Mouse (Mus musculus) spleen, postnatal 36 days (tissue): ENCODE measurements at regions not wholly inside any gene's neighbourhood (a gene's known extent, or its start where the extent isn't known, plus 50 kb on each side); places are given as distances from the start of the nearest gene placed in this dataset.

ENCODE experiments used
- DNase-seq, 2 experiments: peaks; one replicate each; pipeline ENCODE4 v3.0.0; 2022; ENCODE audit warnings: low spot score in 2 of 2, mixed read lengths in 1 of 2

- DNase-seq: no peak
Measured at GRCm38 (mm10) chr8:115626396-115627136, 81.0 kb downstream of the Maf start.

- DNase-seq: no peak
Measured at GRCm38 (mm10) chr8:115625072-115625471, 82.5 kb downstream of the Maf start.

DNA sequence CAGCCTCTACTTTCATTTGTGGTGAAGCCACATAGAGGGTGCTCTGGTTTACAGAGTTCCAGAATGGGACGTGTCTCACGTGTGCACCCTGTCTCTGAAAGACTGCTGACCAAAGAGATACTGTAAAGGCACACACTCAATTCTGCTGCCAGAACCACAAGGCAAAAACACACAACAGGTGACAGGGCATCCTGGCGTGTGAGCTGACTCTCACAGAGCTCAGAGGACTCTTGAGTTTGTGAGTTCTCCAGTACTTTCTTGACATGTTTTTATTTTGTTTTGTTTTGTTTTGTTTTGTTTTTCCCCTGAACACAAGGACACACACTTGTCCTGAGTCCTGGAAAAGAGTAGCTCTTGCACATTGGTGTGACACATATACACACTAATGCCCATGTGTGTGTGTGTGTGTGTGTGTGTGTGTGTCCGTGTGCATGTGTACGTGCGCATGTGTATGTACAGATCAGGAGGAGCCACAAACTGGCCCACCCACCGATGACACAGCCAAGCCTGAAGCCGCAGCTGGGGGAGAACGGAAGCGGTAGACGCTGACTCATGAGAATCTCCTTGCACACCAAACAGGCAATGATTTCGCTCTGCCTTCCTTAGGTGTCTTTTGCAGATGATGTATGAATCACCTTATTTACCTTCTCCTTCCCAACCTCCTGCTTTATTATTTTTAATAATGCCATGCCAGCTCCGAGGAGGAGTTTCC is 89.4 kb downstream of the Maf start:
- DNase-seq: peak; percentile 20 to 28

- no peak for DNase-seq
Measured at GRCm38 (mm10) chr8:115616871-115617605, 90.6 kb downstream of the Maf start.

DNA sequence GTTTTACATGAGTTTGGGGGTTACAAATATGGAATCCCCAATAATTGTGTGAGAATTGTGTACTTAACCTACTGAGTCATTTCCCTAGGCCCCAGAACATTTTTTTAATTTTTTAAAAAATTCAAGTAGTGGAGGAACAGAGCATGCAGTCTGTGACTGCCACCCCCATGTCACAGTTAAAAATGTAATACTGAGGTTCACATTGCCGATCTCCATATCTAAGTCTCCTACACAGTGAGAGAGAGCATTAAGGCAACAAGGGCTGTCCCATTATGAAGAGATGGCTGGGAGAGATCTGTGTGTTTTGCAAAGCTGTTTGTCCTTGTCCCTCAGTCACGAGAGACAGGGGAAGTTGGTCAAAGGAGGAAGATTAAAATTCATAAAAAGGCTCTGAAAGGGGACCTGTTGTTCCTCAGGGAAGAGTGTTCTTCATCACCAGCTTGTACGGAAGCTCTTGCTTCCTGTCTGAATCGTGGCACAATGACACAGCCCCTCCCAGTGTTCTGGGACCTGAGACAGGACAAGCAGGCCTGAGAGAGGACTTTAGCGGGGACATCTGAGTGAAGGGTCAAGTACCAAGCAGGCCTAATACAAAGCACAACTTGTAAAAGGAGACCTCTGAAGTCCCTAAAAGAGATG is 93.5 kb downstream of the Maf start:
- DNase-seq: peak in 1 of 2 experiments; percentile 19

- peak in 1 of 2 experiments; percentile 12 for DNase-seq
Measured at GRCm38 (mm10) chr8:115612119-115612518, 95.5 kb downstream of the Maf start.

DNA sequence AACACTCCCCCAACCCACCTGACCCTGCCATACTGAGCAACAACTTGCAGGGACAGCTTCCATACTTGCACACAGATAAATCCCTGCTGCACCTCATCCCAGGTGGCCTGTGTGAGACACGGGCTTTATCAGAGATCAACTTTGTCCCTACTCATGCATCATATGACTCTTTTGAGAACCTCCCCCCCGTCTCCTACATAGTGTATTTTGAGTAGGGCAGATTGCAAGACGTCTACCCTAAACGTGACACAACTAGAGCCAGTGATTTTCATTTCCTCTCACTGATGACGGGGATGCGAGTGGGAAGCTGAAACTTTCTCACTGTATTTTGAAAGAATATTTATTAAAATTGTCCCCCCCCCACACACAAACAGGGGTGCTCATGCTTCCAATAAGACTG is 107.8 kb downstream of the Maf start:
- DNase-seq: no peak

GRCm38 (mm10) chr8:115597226-115597953 is 110.2 kb downstream of the Maf start:
- no peak for DNase-seq

DNA sequence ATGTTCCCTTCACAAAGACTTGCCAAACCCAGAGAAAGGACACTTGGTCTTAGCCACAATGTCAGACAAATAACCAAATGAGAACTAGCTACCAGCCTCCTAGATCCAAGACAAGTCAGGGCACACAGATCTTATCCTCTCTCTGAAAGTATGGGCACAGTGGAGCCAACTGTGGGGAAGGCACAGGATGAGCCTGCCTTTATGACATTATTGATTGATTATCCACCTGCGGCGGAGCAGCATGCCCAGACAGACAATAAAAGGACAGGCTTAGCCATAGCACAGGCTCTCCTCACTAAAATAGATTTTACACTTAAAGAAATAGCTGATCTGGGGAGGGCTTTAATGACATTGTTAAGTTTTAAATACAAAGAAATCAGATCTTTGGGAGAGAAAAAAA is 117.9 kb downstream of the Maf start:
- no peak for DNase-seq

DNA sequence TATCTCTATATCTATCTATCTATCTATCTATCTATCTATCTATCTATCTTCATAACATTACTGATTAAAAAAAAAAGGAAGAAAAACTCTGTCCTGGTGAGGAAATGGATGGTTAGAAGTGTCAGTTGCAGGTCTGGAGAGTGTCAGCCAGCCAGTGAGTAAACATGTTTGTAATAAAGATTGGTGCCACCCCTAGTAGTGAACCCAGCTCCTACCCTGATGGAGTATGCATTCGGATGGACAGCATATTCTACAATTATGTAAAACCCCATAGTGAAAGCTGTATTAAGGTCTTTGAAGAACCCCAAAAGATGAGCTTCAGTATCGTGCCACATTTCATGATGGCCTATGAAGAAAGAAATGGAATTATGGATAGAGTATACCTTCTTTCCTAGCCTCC is 118.5 kb downstream of the Maf start:
- DNase-seq: no peak

DNA sequence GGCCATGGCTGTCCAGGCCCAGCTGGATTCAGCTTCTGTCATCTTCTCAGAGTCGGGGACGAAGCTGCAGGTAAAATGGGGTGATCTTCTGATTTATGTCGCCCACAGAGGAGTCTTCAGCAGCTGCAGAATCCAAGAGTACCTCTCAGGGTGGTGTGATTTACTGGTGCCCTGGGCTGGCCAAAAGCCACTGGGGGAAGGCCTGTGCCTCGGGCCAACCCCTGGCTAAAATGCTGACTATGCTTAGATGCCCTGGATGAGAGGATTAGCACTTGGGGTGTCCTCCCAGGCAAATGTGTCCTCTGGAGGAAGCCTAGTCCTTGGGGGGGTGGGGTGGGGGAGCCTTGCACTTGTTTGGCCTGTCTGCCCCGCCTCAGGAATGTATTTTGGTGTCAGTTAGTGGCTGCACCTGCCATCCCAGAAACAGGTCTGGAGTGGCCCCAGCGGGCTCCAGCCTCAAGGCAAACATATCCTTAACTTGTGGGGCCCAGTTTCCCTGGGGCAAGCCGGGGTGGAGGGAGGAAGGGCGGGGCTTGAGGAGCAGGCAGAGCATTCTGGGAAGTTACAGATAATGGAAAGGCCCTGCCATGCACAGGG is 123.2 kb downstream of the Maf start:
- DNase-seq: no peak

- DNase-seq: no peak
Measured at GRCm38 (mm10) chr8:115583221-115583620, 124.4 kb downstream of the Maf start.

DNA sequence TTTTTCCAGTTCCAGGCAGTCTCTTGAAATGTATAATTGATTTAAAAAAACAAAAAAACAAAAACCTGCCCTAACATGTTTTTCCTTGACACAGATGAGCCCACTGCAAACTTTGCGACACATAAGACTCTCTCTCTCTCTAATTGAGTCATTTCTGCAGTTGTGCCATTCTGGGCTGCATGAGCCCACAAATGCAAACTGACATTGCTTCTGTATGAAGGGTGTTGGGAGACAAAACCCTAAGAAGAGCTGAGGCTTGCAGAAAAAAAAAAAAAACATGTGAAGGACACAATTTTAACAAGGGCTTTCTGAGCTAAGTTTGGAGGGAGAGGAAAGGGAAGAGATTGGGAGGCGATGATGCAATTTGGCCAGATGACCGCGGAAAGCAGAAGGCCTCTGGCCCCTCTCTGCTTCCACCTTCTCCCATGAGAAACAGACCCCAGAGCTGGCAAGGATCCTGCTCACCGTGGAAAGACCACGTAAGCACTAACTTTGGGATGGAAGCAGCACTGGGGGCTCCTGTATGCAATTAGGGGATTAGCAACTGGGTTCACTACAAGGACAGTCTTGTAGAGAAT is 125.6 kb downstream of the Maf start:
- DNase-seq: no peak

DNA sequence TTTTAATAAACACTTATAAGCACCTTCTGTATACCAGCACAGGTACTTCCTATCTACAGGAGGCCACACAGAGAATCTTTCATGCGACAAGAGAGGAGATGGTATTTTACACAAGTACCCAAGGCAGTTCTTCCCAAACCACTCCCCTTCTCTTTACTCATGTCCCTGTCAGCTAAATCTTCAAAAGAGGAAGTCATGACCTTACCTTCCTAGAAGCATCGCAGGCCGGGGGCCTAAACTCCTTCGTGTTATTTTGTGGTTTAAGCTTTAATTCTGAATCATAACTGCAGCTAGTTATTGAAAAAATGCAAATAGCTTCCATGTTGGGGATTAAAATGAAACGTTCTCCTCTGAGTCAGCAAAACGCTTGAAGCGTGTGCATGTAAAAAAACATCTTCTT is 139.2 kb downstream of the Maf start:
- no peak for DNase-seq

- DNase-seq: no peak
Measured at GRCm38 (mm10) chr8:115565768-115566167, 141.8 kb downstream of the Maf start.

GRCm38 (mm10) chr8:115562362-115562761 is 145.2 kb downstream of the Maf start:
- DNase-seq: no peak

DNA sequence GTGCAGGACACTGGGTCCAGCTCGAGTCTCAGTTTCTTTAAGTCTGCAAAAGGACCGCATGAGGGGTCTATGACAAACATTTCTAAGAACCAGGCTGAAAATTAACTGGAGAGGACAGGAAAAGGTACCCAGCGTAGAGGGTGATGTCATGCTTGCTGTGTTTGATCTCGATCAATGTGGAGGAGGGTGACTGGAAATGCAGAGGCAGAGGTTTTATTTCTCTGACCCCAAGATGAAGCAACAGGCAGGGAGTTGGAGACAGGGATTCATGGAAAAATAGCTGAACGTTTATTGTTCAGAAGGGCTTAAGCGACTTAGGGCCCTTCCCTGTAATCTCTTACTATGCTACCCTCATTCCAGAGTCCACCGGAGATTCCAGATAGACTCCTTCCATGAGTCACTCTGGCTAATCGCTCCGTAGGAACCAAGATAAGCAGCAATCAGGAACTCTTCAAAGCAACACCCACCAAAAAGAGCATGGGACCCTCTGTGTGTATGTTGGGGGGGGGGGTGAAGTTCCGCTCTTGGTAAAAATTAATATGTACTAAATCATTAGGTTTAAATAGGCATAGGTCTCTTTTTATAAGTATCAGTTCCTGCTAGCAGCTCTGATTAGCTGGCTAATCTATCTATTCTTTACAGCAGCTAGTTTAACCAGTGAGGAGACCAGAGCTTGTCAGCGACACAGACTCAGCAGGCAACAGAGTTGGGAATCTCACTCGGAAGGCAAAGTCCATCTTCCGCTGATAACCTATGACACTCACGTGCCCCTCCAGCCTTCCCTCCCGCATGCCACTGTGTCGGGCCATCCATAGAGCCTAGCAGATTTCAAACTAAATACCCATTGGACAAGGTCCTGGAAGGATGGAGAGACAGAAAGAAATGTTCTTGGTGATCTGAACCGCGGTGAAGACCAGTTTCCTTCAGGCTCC is 146.3 kb downstream of the Maf start:
- no peak for DNase-seq

- DNase-seq: no peak
Measured at GRCm38 (mm10) chr8:115555452-115555851, 152.1 kb downstream of the Maf start.

GRCm38 (mm10) chr8:115554185-115554584 is 153.4 kb downstream of the Maf start:
- no peak for DNase-seq

- DNase-seq: no peak
Measured at GRCm38 (mm10) chr8:115551262-115551661, 156.3 kb downstream of the Maf start.
